ENCODE assay signal across 8 mouse cellular contexts in the genomic region with DNA sequence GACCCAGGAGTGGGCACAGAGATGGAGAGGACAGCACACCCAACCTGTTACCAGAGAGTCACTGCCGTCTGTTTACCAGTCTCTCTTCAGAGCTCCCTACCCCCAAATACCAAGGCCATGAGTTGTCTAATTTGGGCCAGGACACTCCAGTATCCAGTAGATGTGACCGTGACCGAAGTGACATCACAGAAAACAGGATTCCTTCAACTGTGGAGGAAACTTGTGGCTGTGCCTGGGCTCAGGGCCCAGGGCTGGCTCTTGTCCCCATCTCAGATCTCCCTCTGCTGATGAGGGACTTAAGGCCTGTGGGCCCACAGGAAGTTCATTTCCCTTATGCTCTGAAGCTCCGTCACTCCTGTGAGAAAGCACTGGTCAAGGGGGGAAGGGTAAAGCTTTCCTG. TPM values are rescaled to one million over a fixed set of nuclear protein-coding genes. Genes with fewer than 3 reads are reported as not detected.
A peak's percentile ranks its signal among the peaks of the same experiment; 100 is the strongest.
DNase-seq lines count a peak whose midpoint lies in the region; ATAC-seq and TF ChIP-seq lines count a peak whose summit lies in the region.

No protein-coding gene starts in this region.

- H3K9ac ChIP-seq in stomach, embryonic 16.5 days (ENCODE audit: low read length) = peak overlapping the region; percentile 48; the same call in 1 of the 2 replicates

- H3K79me2 ChIP-seq in C2C12 (ENCODE audit: control insufficient read depth, insufficient read depth) = no peaks in the 10 kb centered on the region

- no peak overlapping the region for H3ac ChIP-seq in C2C12 (ENCODE audit: control insufficient read depth, insufficient read length, low read depth)

- peaks cover 4% of the 10 kb centered on the region for H3K36me3 ChIP-seq in C2C12 (ENCODE audit: control insufficient read depth, insufficient read depth)
- no peaks in the 10 kb centered on the region for H3K36me3 ChIP-seq in stomach, embryonic 16.5 days (ENCODE audit: control insufficient read depth, insufficient read depth, low read length)

- peak; percentile 6 for ATAC-seq in stomach, embryonic 16.5 days (ENCODE audit: insufficient read depth, low FRiP score)

- H3K4me2 ChIP-seq in stomach, embryonic 16.5 days (ENCODE audit: low read depth, low read length) = no peak overlapping the region

- H3K79me3 ChIP-seq in C2C12 (ENCODE audit: low read depth) = no peaks in the 10 kb centered on the region

- WGBS in stomach, embryonic 16.5 days = 48% methylated on average over 4 of the region's 4 CpGs

- no peaks in the 10 kb centered on the region for H3K27me3 ChIP-seq in C2C12 (ENCODE audit: control insufficient read depth, insufficient read depth, insufficient read length)
- no peaks in the 10 kb centered on the region for H3K27me3 ChIP-seq in stomach, embryonic 16.5 days (ENCODE audit: control insufficient read depth, insufficient read depth, low read length)

- TF ChIP-seq CTCF in C2C12 (IDR thresholded peaks at IDR 0.05; ENCODE audit: control insufficient read depth, insufficient read depth, insufficient read length) = no peak

- H3K9me3 ChIP-seq in stomach, embryonic 16.5 days (replicated peaks; ENCODE audit: control insufficient read depth, low read length) = no peaks in the 10 kb centered on the region

- H3K4me3 ChIP-seq in C2C12 (ENCODE audit: insufficient read depth, poor library complexity, severe bottlenecking) = no peak overlapping the region
- no peak overlapping the region for H3K4me3 ChIP-seq in stomach, embryonic 16.5 days (replicated peaks; ENCODE audit: low read length)

- peak overlapping the region; percentile 72 for H3K27ac ChIP-seq in stomach, embryonic 16.5 days (ENCODE audit: low read length)

- peak; percentile 76 for DNase-seq in adrenal gland, adult 8-10 months
- DNase-seq in heart, adult 9 months (ENCODE audit: low spot score in 2 of 2) = peak; percentile 86 to 92
- DNase-seq in kidney, postnatal 25 days = peak; percentile 50 to 81
- DNase-seq in ovary, postnatal 10 days (ENCODE audit: low spot score) = no peak
- no peak for DNase-seq in left cerebral cortex, adult 18-20 months (ENCODE audit: low spot score in 2 of 2)
- no peak for DNase-seq in right cerebral cortex, postnatal 25 days

- H3K4me1 ChIP-seq in stomach, embryonic 16.5 days (ENCODE audit: control insufficient read depth, insufficient read depth, low read length) = peaks cover 38% of the 10 kb centered on the region

TF ChIP-seq in C2C12, 6 proteins besides CTCF, POLR2A, EP300 and RAD21:
- TF ChIP-seq MYOD1 (IDR thresholded peaks at IDR 0.05; ENCODE audit: control insufficient read depth, insufficient read length, low read depth) (no peak), CEBPB (IDR thresholded peaks at IDR 0.05; ENCODE audit: low read depth) (no peak), MYOG (IDR thresholded peaks at IDR 0.05; ENCODE audit: control insufficient read depth, extremely low read depth, insufficient read length) (no peak), MAX (IDR thresholded peaks at IDR 0.05) (peak; percentile 27)

RNA-seq across cellular contexts. Expression of gene Ppif, which starts 14.5 kb away (rescaled TPM):
- polyA plus RNA-seq in C2C12 (2012; fragmentation: generic; extraction: Trizol) = 21.4 TPM
- total RNA-seq in adrenal gland, adult 8-10 months (2022) = 10 to 100 TPM; 17.3 to 23.5 (median 19.4) TPM
- 47.7 and 69.3 TPM in 2 replicates for polyA plus RNA-seq in stomach, embryonic 16.5 days (2015; fragmentation: Nextera tagmentation; extraction: Ambion mirVana)
- 10 to 100 TPM; 25.4 to 25.6 TPM for total RNA-seq in left cerebral cortex, adult 18-20 months (2021)

Comparison
In these comparisons a context has a peak if more than half of its experiments do, and no peak if none do; other contexts are left out.
1. DNase-seq: peak in adrenal gland, adult 8-10 months (single experiment), heart, adult 9 months (2 of 2) and kidney, postnatal 25 days (2 of 2); none in ovary, postnatal 10 days (single experiment), left cerebral cortex, adult 18-20 months (0 of 2) and right cerebral cortex, postnatal 25 days (single experiment).